Comparison of ENCODE assay signal across 30 mouse cellular contexts in genomic region chr19:44335876-44336662, GRCm38 (mm10). TPM values are rescaled to one million over a fixed set of nuclear protein-coding genes. Genes with fewer than 3 reads are reported as not detected.
A peak's percentile ranks its signal among the peaks of the same experiment; 100 is the strongest.
DNase-seq lines count a peak whose midpoint lies in the region; ATAC-seq and TF ChIP-seq lines count a peak whose summit lies in the region.
"Had no signal": no experiment of that assay in that cellular context is flagged by ENCODE, and none has a peak within 500 bp of the region (broad histone marks: within the 10 kb centered on the region; RNA-seq: fewer than 3 reads in every experiment).

No protein-coding gene starts in this region.

- ATAC-seq in frontal cortex, adult (ENCODE audit: low TSS enrichment), result peak; percentile 63
- no peak for ATAC-seq in hindbrain, embryonic 16.5 days
- ATAC-seq: forebrain, embryonic 14.5 days; inflammation-experienced regulatory T-cells, adult 6 months; lung, postnatal 0 days had no signal

- no peak overlapping the region for H3K9ac ChIP-seq in hindbrain, embryonic 16.5 days (ENCODE audit: low read depth, low read length)
- H3K9ac ChIP-seq: hindbrain, embryonic 14.5 days; limb, embryonic 15.5 days; liver, embryonic 13.5 days; midbrain, embryonic 12.5 days; neural tube, embryonic 13.5 days had no signal

- H3K9me3 ChIP-seq in hindbrain, embryonic 16.5 days (ENCODE audit: control insufficient read depth, low read length), result no peaks in the 10 kb centered on the region
- H3K9me3 ChIP-seq: G1E; heart, embryonic 13.5 days; limb, embryonic 15.5 days; liver, embryonic 13.5 days; megakaryocyte, embryonic 14.5 days; midbrain, embryonic 12.5 days; neural tube, embryonic 13.5 days had no signal

- TF ChIP-seq CTCF in layer of hippocampus, adult 2 months (conservative IDR thresholded peaks at IDR 0.05), result no peak

- no peak for DNase-seq in frontal cortex, postnatal 10 days (ENCODE audit: low spot score in 2 of 2)
- no peak for DNase-seq in layer of hippocampus, adult 2 months (ENCODE audit: low spot score in 2 of 2)
- no peak for DNase-seq in layer of hippocampus, postnatal 14 days (ENCODE audit: low spot score in 2 of 2)
- DNase-seq in right cerebral cortex, adult 18-20 months, result peak; percentile 52
- no peak for DNase-seq in right cerebral cortex, postnatal 4 days
- DNase-seq in telencephalon, adult 2 months (ENCODE audit: low read depth, low spot score), result peak; percentile 64
- DNase-seq: adrenal gland, adult 8-10 months; cerebellum, adult 8-10 months; cerebellum, postnatal 25 days; gastrocnemius, postnatal 14 days; heart, postnatal 10 days; kidney, adult 11 months; kidney, postnatal 14 days; liver, embryonic 13.5 days; lung, adult 18-20 months; lung, postnatal 4 days had no signal

- H3K36me3 ChIP-seq in hindbrain, embryonic 16.5 days (ENCODE audit: control insufficient read depth, insufficient read depth, low read length), result no peaks in the 10 kb centered on the region
- H3K36me3 ChIP-seq: G1E; heart, embryonic 13.5 days; limb, embryonic 15.5 days; liver, embryonic 13.5 days; midbrain, embryonic 12.5 days; neural tube, embryonic 13.5 days had no signal

- H3K4me1 ChIP-seq in hindbrain, embryonic 16.5 days (ENCODE audit: control insufficient read depth, insufficient read depth, low read depth, low read length), result no peaks in the 10 kb centered on the region
- H3K4me1 ChIP-seq: limb, embryonic 15.5 days; liver, embryonic 13.5 days; midbrain, embryonic 12.5 days; neural tube, embryonic 13.5 days had no signal

- 76% methylated on average over 6 of the region's 6 CpGs for WGBS in hindbrain, embryonic 16.5 days

- no peak overlapping the region for H3K4me2 ChIP-seq in hindbrain, embryonic 16.5 days (ENCODE audit: low read length)
- H3K4me2 ChIP-seq: heart, embryonic 13.5 days; hindbrain, embryonic 14.5 days; limb, embryonic 15.5 days; liver, embryonic 13.5 days; midbrain, embryonic 12.5 days; neural tube, embryonic 13.5 days had no signal

- no peak overlapping the region for H3K4me3 ChIP-seq in layer of hippocampus, adult 2 months
- H3K4me3 ChIP-seq in hindbrain, embryonic 16.5 days (ENCODE audit: low read length), result no peak overlapping the region
- H3K4me3 ChIP-seq: heart, embryonic 13.5 days; limb, embryonic 15.5 days; liver, embryonic 13.5 days; megakaryocyte, embryonic 14.5 days; midbrain, embryonic 12.5 days; neural tube, embryonic 13.5 days had no signal

- H3K27me3 ChIP-seq in hindbrain, embryonic 16.5 days (replicated peaks; ENCODE audit: control insufficient read depth, insufficient read depth, low read length), result no peaks in the 10 kb centered on the region
- H3K27me3 ChIP-seq: heart, embryonic 13.5 days; limb, embryonic 15.5 days; midbrain, embryonic 12.5 days; neural tube, embryonic 13.5 days had no signal

- peak overlapping the region; percentile 37 for H3K27ac ChIP-seq in layer of hippocampus, adult 2 months
- H3K27ac ChIP-seq in hindbrain, embryonic 16.5 days (ENCODE audit: low read depth, low read length), result no peak overlapping the region
- H3K27ac ChIP-seq: heart, embryonic 13.5 days; hindbrain, embryonic 14.5 days; limb, embryonic 15.5 days; liver, embryonic 13.5 days; midbrain, embryonic 12.5 days; neural tube, embryonic 13.5 days had no signal

RNA-seq across cellular contexts. Expression of gene Scd4, which starts 3.2 kb away (rescaled TPM):
- total RNA-seq in layer of hippocampus, adult 2 months (2021), result 1 to 10 TPM; 2.3 to 2.5 TPM
- total RNA-seq in layer of hippocampus, postnatal 14 days (2021), result 1 to 10 TPM; 2.5 to 2.6 TPM
- polyA plus RNA-seq in hindbrain, embryonic 16.5 days (2015; fragmentation: Nextera tagmentation; extraction: Ambion mirVana), result 0.16 and 0.21 TPM in 2 replicates
- total RNA-seq: granulocyte monocyte progenitor cell, adult 5-6 weeks had no signal
- polyA plus RNA-seq: embryonic facial prominence, embryonic 11.5 days had no signal

RNA-seq across cellular contexts. Expression of gene Scd2, which starts 42.6 kb away (rescaled TPM):
- total RNA-seq in layer of hippocampus, adult 2 months (2021), result 100 to 1,000 TPM; 597 to 622 TPM
- total RNA-seq in layer of hippocampus, postnatal 14 days (2021), result 100 to 1,000 TPM; 702 to 713 TPM
- 290 and 322 TPM in 2 replicates for polyA plus RNA-seq in hindbrain, embryonic 16.5 days (2015; fragmentation: Nextera tagmentation; extraction: Ambion mirVana)

Comparison
In these comparisons a context has a peak if more than half of its experiments do, and no peak if none do; other contexts are left out.
1. DNase-seq: peak in right cerebral cortex, adult 18-20 months (single experiment) and telencephalon, adult 2 months (single experiment); none in frontal cortex, postnatal 10 days (0 of 2), layer of hippocampus, adult 2 months (0 of 2), layer of hippocampus, postnatal 14 days (0 of 2) and right cerebral cortex, postnatal 4 days (single experiment).